Mouse (Mus musculus) liver, postnatal 0 days (tissue): ENCODE results near the gene AI661453. TPM values are rescaled to one million over a fixed set of nuclear protein-coding genes. Genes with fewer than 3 reads are reported as not detected.

ENCODE experiments used
- ATAC-seq: fragments of 200-750 bp; cut with Nextera tagmentation; 2 replicates; pipeline ENCODE4 v1.8.0; 2017; ENCODE audit warnings: mild to moderate bottlenecking, moderate library complexity
- DNase-seq: peaks from one replicate; pipeline ENCODE4 v3.0.0-alpha.2; 2016
- H3K27ac ChIP-seq: fragments of 300-500 bp; sonication (generic); 2 replicates; pipeline ENCODE4 v1.5.1; 2014; ENCODE audit warnings: antibody characterized with exemption, moderate library complexity, mild to moderate bottlenecking, low read depth
- H3K27me3 ChIP-seq: fragments of 300-500 bp; sonication (generic); 2 replicates; pipeline ENCODE4 v1.6.1; 2014; ENCODE audit warnings: low read length, control low read depth, mixed read lengths; ENCODE audit not compliant: insufficient read depth
- H3K36me3 ChIP-seq: fragments of 300-500 bp; sonication (generic); replicated peaks from 2 replicates; pipeline ENCODE4 v1.6.1; 2014; ENCODE audit warnings: mild to moderate bottlenecking, control low read depth, low read length, moderate library complexity, mixed read lengths; ENCODE audit not compliant: insufficient read depth
- H3K4me1 ChIP-seq: fragments of 300-500 bp; sonication (generic); 2 replicates; pipeline ENCODE4 v1.6.1; 2014; ENCODE audit warnings: antibody characterized with exemption, mild to moderate bottlenecking, control low read depth; ENCODE audit not compliant: insufficient read depth
- H3K4me2 ChIP-seq: fragments of 300-500 bp; sonication (generic); 2 replicates; pipeline ENCODE4 v1.6.1; 2014; ENCODE audit warnings: low read depth, mild to moderate bottlenecking, low read length, moderate library complexity, mixed read lengths
- H3K4me3 ChIP-seq: fragments of 300-500 bp; sonication (generic); 2 replicates; pipeline ENCODE4 v1.5.1; 2014; ENCODE audit warnings: low read depth, low read length
- H3K9ac ChIP-seq: fragments of 300-500 bp; sonication (generic); replicated peaks from 2 replicates; pipeline ENCODE4 v1.6.1; 2014; ENCODE audit warnings: mild to moderate bottlenecking, moderate library complexity
- H3K9me3 ChIP-seq: fragments of 300-500 bp; sonication (generic); 2 replicates; pipeline ENCODE4 v1.6.1; 2016; ENCODE audit warnings: mild to moderate bottlenecking, control low read depth, low read length, mixed read lengths
- CTCF ChIP-seq: sonication (generic); IDR thresholded peaks from 2 replicates; pipeline ENCODE4 v1.5.1; 2016; ENCODE audit warnings: antibody characterized with exemption, low read depth
- EP300 ChIP-seq: IDR thresholded peaks from 2 replicates; pipeline ENCODE4 v1.6.1; 2016; ENCODE audit warnings: antibody characterized with exemption, low read depth, mild to moderate bottlenecking
- WGBS: fragments of 180-500 bp; shearing (Covaris S2); extraction: QIAGEN DNeasy Blood & Tissue Kit; methylation state at CpG from one replicate; pipeline ENCODE4 v1.1.7; 2014; ENCODE audit not compliant: insufficient replicate concordance; 5-methylcytosine and 5-hydroxymethylcytosine counted together
- polyA plus RNA-seq: library from polyadenylated mRNA; unstranded; fragments of >200 nt; fragmentation: Nextera tagmentation; extraction: Ambion mirVana; gene quantifications from 2 replicates; pipeline ENCODE4 v1.2.1, GENCODE M21; 2015

The AI661453 gene
- polyA plus RNA-seq, 1 experiment from 2014 or later, result 1.0 TPM

GRCm38 (mm10) chr17:47473434-47473974 lies 37.1 kb downstream of the AI661453 start:
- TF ChIP-seq CTCF (peak; percentile 93), EP300 (no peak)
- H3K36me3 ChIP-seq, result no peaks in the 10 kb centered on the region
- H3K4me2 ChIP-seq, result peak overlapping the region; percentile 6; the same call in 1 of the 2 replicates
- peaks cover 12% of the 10 kb centered on the region for H3K4me1 ChIP-seq
- H3K9ac ChIP-seq, result no peak overlapping the region
- no peaks in the 10 kb centered on the region for H3K9me3 ChIP-seq
- H3K27ac ChIP-seq, result 0 out of 2 replicates have a peak overlapping the region, but pooled peaks have one; percentile 57
- WGBS, result 6% methylated on average over 8 of the region's 8 CpGs
- no peaks in the 10 kb centered on the region for H3K27me3 ChIP-seq
- DNase-seq, result peak; percentile 79
- ATAC-seq, result peak; percentile 52
- H3K4me3 ChIP-seq, result no peak overlapping the region

DNA sequence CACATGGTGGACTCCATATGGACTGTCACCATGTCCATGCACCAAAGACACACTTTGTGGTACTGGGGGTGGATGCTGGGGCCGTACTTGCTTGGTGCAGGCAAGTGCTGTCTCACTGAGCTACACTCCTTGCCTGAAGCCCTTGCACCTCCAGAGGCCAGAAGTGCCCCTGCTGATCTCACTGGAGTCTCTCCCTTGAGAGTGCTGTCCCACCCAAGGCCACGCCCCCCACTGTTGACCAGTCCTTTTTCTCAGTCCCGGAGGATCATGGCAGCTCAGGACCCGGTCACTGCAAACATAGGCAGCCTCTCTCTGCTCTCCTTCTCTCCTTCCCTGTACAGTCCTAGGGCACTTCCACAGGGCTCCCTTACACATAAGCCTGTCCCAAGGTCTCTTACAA lies 37.8 kb downstream of the AI661453 start:
- no peaks in the 10 kb centered on the region for H3K9me3 ChIP-seq
- H3K27me3 ChIP-seq, result no peaks in the 10 kb centered on the region
- H3K4me2 ChIP-seq, result no peak overlapping the region
- no peak overlapping the region for H3K4me3 ChIP-seq
- no peak for TF ChIP-seq EP300
- TF ChIP-seq CTCF, result no peak
- ATAC-seq, result no peak
- DNase-seq, result no peak
- no peak overlapping the region for H3K27ac ChIP-seq
- H3K36me3 ChIP-seq, result no peaks in the 10 kb centered on the region
- 76% methylated on average over 4 of the region's 4 CpGs for WGBS
- no peak overlapping the region for H3K9ac ChIP-seq
- H3K4me1 ChIP-seq, result peaks cover 12% of the 10 kb centered on the region

GRCm38 (mm10) chr17:47475181-47475580 lies 38.8 kb downstream of the AI661453 start:
- Histone ChIP-seq H3K27me3 (no peaks in the 10 kb centered on the region), H3K9me3 (no peaks in the 10 kb centered on the region), H3K4me2 (no peak overlapping the region), H3K9ac (no peak overlapping the region), H3K36me3 (no peaks in the 10 kb centered on the region), H3K4me3 (no peak overlapping the region), H3K27ac (no peak overlapping the region), H3K4me1 (peaks cover 12% of the 10 kb centered on the region)
- no peak for ATAC-seq
- WGBS, result 80% methylated on average over 4 of the region's 4 CpGs
- no peak for TF ChIP-seq CTCF
- no peak for TF ChIP-seq EP300
- DNase-seq, result no peak

- Histone ChIP-seq H3K36me3 (no peaks in the 10 kb centered on the region), H3K9ac (no peak overlapping the region), H3K4me1 (peaks cover 12% of the 10 kb centered on the region), H3K4me2 (no peak overlapping the region), H3K27me3 (no peaks in the 10 kb centered on the region), H3K9me3 (no peaks in the 10 kb centered on the region), H3K27ac (no peak overlapping the region), H3K4me3 (no peak overlapping the region)
- ATAC-seq (no peak), DNase-seq (peak; percentile 63)
- TF ChIP-seq CTCF, result peak; percentile 73
- no peak for TF ChIP-seq EP300
- 64% methylated on average over 3 of the region's 3 CpGs for WGBS
Observed at GRCm38 (mm10) chr17:47475714-47476113, 39.3 kb downstream of the AI661453 start.

DNA sequence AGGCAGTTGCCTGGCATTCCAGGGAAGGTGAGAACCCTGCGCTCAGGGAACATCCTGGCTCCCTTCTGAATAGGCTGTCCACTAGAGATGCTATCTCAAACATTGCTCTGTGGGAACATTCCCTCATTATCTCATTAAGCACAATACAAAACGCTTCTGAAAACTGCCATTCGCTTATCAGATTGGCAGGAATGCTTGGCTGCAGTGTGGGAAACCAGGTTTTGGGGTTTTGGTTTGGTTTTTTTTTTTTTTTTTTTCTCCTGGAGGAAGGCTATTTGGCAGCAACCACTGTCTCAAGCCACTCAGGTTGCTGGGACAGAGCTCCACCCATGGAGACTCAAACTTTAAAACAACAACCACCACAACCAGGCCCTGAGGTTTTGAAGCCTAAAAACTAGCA lies 43.5 kb downstream of the AI661453 start:
- no peaks in the 10 kb centered on the region for H3K9me3 ChIP-seq
- no peak overlapping the region for H3K4me3 ChIP-seq
- peaks cover 5% of the 10 kb centered on the region for H3K4me1 ChIP-seq
- H3K27ac ChIP-seq, result no peak overlapping the region
- no peaks in the 10 kb centered on the region for H3K27me3 ChIP-seq
- 60% methylated on average over 3 of the region's 3 CpGs for WGBS
- no peak overlapping the region for H3K4me2 ChIP-seq
- TF ChIP-seq CTCF (no peak), EP300 (no peak)
- H3K9ac ChIP-seq, result no peak overlapping the region
- ATAC-seq (no peak), DNase-seq (no peak)
- H3K36me3 ChIP-seq, result no peaks in the 10 kb centered on the region

GRCm38 (mm10) chr17:47482401-47482800 lies 46.0 kb downstream of the AI661453 start:
- Histone ChIP-seq H3K4me3 (no peak overlapping the region), H3K27me3 (no peaks in the 10 kb centered on the region), H3K9me3 (no peaks in the 10 kb centered on the region), H3K4me1 (peaks cover 14% of the 10 kb centered on the region), H3K9ac (no peak overlapping the region), H3K27ac (no peak overlapping the region), H3K36me3 (no peaks in the 10 kb centered on the region), H3K4me2 (no peak overlapping the region)
- 34% methylated on average over 2 of the region's 2 CpGs for WGBS
- no peak for ATAC-seq
- TF ChIP-seq EP300 (no peak), CTCF (peak; percentile 94)
- peak; percentile 88 for DNase-seq
